Mouse (Mus musculus): ENCODE measurements around the gene Mthfsd. TPM values are rescaled to one million over a fixed set of nuclear protein-coding genes. Genes with fewer than 3 reads are reported as not detected.
"Not testable (repeated sequence)": the region's sequence is repeated elsewhere in the genome, so short reads cannot be mapped to it uniquely, and the experiment has no call there.

Gene Mthfsd
- polyA plus RNA-seq (2016; fragmentation: Nextera tagmentation; extraction: Ambion mirVana): 59.6 and 61.4 TPM in 2 replicates

GRCm38 (mm10) chr8:121107668-121108656, at the start of gene Mthfsd:
Gene Mthfsd (minus strand): TSS chr8:121108392.
- ATAC-seq (ENCODE audit: low FRiP score, low read depth): peak; percentile 95
- Histone ChIP-seq H3K27ac (replicated peaks) (peak within 1 kb of the TSS; percentile 78), H3K4me3 (peak within 1 kb of the TSS; percentile 77), H3K4me2 (replicated peaks) (peak within 1 kb of the TSS; percentile 71), H3K4me1 (peaks cover 13% of the 10 kb centered on the region), H3K27me3 (peaks cover 35% of the 10 kb centered on the region), H3K9ac (replicated peaks) (peak within 1 kb of the TSS; percentile 87), H3K36me3 (peaks cover 22% of the 10 kb centered on the region), H3K9me3 (no peaks in the 10 kb centered on the region)
- 3% methylated on average over 75 of the region's 75 CpGs for WGBS

DNA sequence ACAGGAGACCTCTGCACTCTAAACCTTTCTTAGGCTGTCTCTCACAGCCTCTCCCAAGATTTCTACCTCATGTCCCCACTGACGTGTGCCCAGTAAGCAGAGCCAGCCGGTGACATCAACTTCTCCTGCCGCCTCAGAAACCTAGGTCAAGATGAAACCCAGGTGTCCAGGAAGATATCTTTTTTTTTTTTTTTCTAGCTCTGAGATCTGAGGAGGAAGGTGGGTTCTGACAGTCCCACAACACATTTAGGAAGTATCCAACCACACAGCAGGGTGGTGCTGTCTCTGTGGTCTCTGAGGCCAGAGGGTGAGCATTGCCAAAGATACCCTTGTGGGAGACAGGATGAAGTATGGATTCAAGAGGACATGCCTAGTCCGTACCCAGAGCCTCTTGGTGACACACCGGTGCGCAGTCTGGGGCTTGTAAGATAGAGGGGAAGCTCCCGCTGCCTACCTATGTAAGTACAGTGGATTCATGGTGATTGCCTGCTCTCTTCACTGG, 48.8 kb upstream of the Mthfsd start:
- H3K36me3 ChIP-seq: no peaks in the 10 kb centered on the region
- H3K4me3 ChIP-seq: no peak overlapping the region
- H3K9me3 ChIP-seq: no peaks in the 10 kb centered on the region
- H3K9ac ChIP-seq (replicated peaks): no peak overlapping the region
- H3K27ac ChIP-seq (replicated peaks): no peak overlapping the region
- H3K27me3 ChIP-seq: no peaks in the 10 kb centered on the region
- no peaks in the 10 kb centered on the region for H3K4me1 ChIP-seq
- H3K4me2 ChIP-seq (replicated peaks): no peak overlapping the region
- no peak for ATAC-seq (ENCODE audit: low FRiP score, low read depth)
- WGBS: 89% methylated on average over 7 of the region's 7 CpGs

DNA sequence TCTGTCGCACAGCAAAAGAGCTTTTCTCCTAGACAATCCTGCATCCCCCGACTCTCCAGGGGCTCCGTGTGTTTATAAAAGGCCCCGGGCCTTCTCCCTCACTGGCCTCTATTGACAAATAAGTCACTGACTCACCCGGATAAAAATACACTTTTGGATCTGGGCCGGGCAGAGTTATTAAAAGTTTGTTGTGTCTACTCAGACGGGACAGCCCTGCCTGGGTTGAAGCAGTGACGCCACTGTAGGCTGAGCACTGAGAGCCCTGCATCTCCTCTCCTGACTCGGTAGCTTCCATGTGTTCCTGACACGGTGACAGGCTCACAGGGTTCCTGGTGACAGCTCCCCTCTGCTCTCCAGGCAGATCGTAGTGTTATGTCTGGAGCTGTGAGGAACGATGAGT, 44.2 kb upstream of the Mthfsd start:
- Histone ChIP-seq H3K36me3 (no peaks in the 10 kb centered on the region), H3K27me3 (peaks cover 14% of the 10 kb centered on the region; the same call in 1 of the 2 replicates), H3K4me1 (no peaks in the 10 kb centered on the region), H3K4me3 (no peak overlapping the region), H3K4me2 (replicated peaks) (no peak overlapping the region), H3K27ac (replicated peaks) (no peak overlapping the region), H3K9me3 (no peaks in the 10 kb centered on the region), H3K9ac (replicated peaks) (no peak overlapping the region)
- ATAC-seq (ENCODE audit: low FRiP score, low read depth): no peak
- WGBS: 69% methylated on average over 12 of the region's 12 CpGs

DNA sequence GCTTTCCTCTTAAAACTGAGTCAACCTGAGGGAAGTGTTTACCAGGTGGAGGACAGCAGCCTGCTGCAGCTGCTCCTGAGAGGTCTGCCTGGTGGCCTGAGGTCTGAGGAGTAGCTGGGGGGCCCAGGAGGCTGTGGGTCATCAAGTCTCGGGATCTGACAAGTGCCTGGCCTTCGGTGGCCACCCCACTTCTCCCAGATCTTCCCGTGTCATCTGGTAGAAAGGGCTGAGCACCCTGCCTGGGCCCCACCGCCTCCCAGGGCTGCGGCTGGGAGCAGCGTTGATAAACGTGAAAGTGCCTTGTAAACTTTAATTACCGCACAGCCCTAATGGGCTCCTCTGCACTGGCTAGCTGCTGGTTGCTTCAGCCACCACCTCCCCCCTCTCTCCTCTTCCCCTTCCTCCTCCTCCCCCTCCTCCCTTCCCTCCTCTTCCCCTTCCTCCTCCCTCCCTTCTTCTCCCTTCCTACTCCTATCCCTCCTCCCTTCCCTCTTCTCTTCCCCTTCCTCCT, 40.4 kb upstream of the Mthfsd start:
- no peaks in the 10 kb centered on the region for H3K9me3 ChIP-seq
- H3K27ac ChIP-seq (replicated peaks): no peak overlapping the region
- H3K36me3 ChIP-seq: no peaks in the 10 kb centered on the region
- WGBS: 58% methylated on average over 8 of the region's 8 CpGs
- no peak overlapping the region for H3K4me3 ChIP-seq
- ATAC-seq (ENCODE audit: low FRiP score, low read depth): no peak
- no peak overlapping the region for H3K9ac ChIP-seq (replicated peaks)
- H3K4me1 ChIP-seq: no peaks in the 10 kb centered on the region
- peaks cover 16% of the 10 kb centered on the region; the same call in 1 of the 2 replicates for H3K27me3 ChIP-seq
- H3K4me2 ChIP-seq (replicated peaks): no peak overlapping the region

GRCm38 (mm10) chr8:121145457-121146134, 37.4 kb upstream of the Mthfsd start:
- not testable (repeated sequence) for ATAC-seq (ENCODE audit: low FRiP score, low read depth); H3K9me3 ChIP-seq; H3K4me3 ChIP-seq; H3K9ac ChIP-seq (replicated peaks); H3K4me2 ChIP-seq (replicated peaks); H3K27ac ChIP-seq (replicated peaks); H3K36me3 ChIP-seq; H3K4me1 ChIP-seq
- 80% methylated on average over 5 of the region's 6 CpGs for WGBS
- peaks cover 19% of the 10 kb centered on the region; the same call in 1 of the 2 replicates for H3K27me3 ChIP-seq

DNA sequence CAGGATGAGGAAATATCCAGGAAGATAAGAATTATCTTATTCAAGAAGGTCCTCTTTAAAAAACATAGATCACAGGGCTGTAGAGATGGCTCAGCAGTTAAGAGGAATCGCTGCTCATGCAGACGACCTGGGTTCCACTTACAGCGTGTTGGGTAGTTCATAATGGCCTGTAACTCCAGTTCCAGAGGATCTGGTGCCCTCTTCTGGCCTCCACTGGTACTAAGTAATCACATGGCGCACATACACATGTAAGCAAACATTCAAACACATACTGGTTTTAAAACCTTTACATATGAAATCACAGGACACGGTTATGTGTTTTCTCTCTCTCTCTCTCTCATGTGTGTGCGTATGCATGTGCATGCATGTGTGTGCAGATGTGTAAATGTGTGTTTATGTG, 28.7 kb upstream of the Mthfsd start:
- ATAC-seq (ENCODE audit: low FRiP score, low read depth): no peak
- Histone ChIP-seq H3K9me3 (peaks cover 10% of the 10 kb centered on the region), H3K4me3 (no peak overlapping the region), H3K4me2 (replicated peaks) (no peak overlapping the region), H3K27ac (replicated peaks) (no peak overlapping the region), H3K4me1 (no peaks in the 10 kb centered on the region), H3K9ac (replicated peaks) (no peak overlapping the region), H3K27me3 (peaks cover 28% of the 10 kb centered on the region), H3K36me3 (no peaks in the 10 kb centered on the region)
- WGBS: 94% methylated on average over 6 of the region's 6 CpGs

GRCm38 (mm10) chr8:121134512-121134911, 26.3 kb upstream of the Mthfsd start:
- Histone ChIP-seq H3K4me3 (no peak overlapping the region), H3K27ac (replicated peaks) (no peak overlapping the region), H3K27me3 (peaks cover 45% of the 10 kb centered on the region), H3K36me3 (no peaks in the 10 kb centered on the region), H3K9me3 (peaks cover 10% of the 10 kb centered on the region), H3K4me2 (replicated peaks) (no peak overlapping the region), H3K4me1 (no peaks in the 10 kb centered on the region), H3K9ac (replicated peaks) (no peak overlapping the region)
- no peak for ATAC-seq (ENCODE audit: low FRiP score, low read depth)
- WGBS: 87% methylated on average over 11 of the region's 11 CpGs

DNA sequence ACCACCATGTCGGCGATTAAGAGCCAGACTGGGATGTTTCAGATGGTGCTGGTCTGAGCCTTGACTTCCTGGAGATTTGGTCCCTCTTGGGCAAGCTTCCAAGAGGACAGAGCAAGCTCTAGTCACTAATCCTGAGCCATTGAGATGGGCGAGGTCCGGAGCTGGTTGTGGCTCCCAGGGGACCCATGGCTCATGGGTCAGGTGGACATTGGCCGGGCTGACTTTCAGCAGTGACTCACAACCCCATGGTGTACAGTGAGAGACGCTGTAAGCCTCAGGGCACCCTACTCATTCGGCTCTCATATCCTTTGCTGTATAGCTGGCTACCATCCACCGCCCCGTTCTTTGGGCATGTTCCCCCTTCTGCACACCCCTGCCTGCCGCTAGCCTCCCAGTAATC, 25.9 kb upstream of the Mthfsd start:
- no peak overlapping the region for H3K4me3 ChIP-seq
- no peak overlapping the region for H3K9ac ChIP-seq (replicated peaks)
- ATAC-seq (ENCODE audit: low FRiP score, low read depth): no peak
- H3K27me3 ChIP-seq: peaks cover 45% of the 10 kb centered on the region
- no peak overlapping the region for H3K27ac ChIP-seq (replicated peaks)
- no peak overlapping the region for H3K4me2 ChIP-seq (replicated peaks)
- H3K9me3 ChIP-seq: peaks cover 10% of the 10 kb centered on the region
- WGBS: 86% methylated on average over 10 of the region's 10 CpGs
- no peaks in the 10 kb centered on the region for H3K36me3 ChIP-seq
- no peaks in the 10 kb centered on the region for H3K4me1 ChIP-seq

GRCm38 (mm10) chr8:121132961-121133513, 24.8 kb upstream of the Mthfsd start:
- Histone ChIP-seq H3K4me3 (no peak overlapping the region), H3K4me1 (peaks cover 10% of the 10 kb centered on the region), H3K36me3 (no peaks in the 10 kb centered on the region), H3K27ac (replicated peaks) (no peak overlapping the region), H3K9ac (replicated peaks) (no peak overlapping the region), H3K4me2 (replicated peaks) (no peak overlapping the region), H3K27me3 (peaks cover 55% of the 10 kb centered on the region), H3K9me3 (peaks cover 3% of the 10 kb centered on the region; the same call in 1 of the 2 replicates)
- no peak for ATAC-seq (ENCODE audit: low FRiP score, low read depth)
- 62% methylated on average over 5 of the region's 5 CpGs for WGBS

GRCm38 (mm10) chr8:121130522-121130921, 22.3 kb upstream of the Mthfsd start:
- Histone ChIP-seq H3K9ac (replicated peaks) (no peak overlapping the region), H3K9me3 (no peaks in the 10 kb centered on the region), H3K36me3 (no peaks in the 10 kb centered on the region), H3K4me2 (replicated peaks) (no peak overlapping the region), H3K27ac (replicated peaks) (no peak overlapping the region), H3K4me1 (peaks cover 17% of the 10 kb centered on the region), H3K27me3 (peaks cover 80% of the 10 kb centered on the region), H3K4me3 (no peak overlapping the region)
- ATAC-seq (ENCODE audit: low FRiP score, low read depth): no peak
- 33% methylated on average over 5 of the region's 5 CpGs for WGBS

DNA sequence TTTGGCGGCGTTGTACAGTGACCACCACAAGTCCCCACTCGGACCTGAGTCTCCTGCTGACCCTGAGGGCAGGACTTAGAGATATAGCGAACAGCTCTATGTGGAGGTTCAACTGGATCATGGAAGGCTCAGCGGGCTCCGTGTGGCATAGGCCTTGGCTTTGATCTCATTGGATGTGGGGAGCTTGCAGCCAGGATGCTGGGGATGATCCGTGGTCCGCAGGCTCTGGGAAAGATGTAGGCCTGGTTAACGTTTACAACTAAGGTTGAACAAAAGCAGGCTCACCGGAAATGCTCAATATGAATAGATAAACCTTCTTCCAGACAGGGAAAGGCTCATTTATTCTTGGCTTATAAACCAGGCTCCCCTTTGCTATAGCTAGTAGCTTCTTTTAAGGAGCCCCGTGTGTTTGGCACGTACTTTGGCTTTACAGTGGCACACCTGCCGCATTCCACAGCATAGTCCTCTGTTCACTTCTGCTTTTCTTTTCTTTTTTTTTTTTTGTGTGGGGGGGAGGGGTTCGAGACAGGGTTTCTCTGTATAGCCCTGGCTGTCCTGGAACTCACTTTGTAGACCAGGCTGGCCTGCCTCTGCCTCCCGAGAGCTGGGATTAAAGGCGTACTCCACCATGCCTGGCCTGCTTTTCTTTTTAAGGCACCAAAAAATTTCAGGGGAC, 21.2 kb upstream of the Mthfsd start:
- WGBS: 12% methylated on average over 16 of the region's 16 CpGs

More for the DNA sequence above, 21.2 kb upstream of the Mthfsd start:
- ATAC-seq (ENCODE audit: low FRiP score, low read depth): no peak
- peaks cover 84% of the 10 kb centered on the region for H3K27me3 ChIP-seq
- no peak overlapping the region for H3K4me2 ChIP-seq (replicated peaks)
- no peaks in the 10 kb centered on the region for H3K9me3 ChIP-seq
- no peak overlapping the region; the same call in 1 of the 2 replicates for H3K4me3 ChIP-seq
- no peaks in the 10 kb centered on the region for H3K36me3 ChIP-seq
- no peak overlapping the region for H3K9ac ChIP-seq (replicated peaks)
- no peak overlapping the region for H3K27ac ChIP-seq (replicated peaks)
- H3K4me1 ChIP-seq: peaks cover 24% of the 10 kb centered on the region

Measured in midbrain, embryonic 12.5 days (tissue).